Mouse (Mus musculus) bone marrow macrophage, adult 2 months (primary cell): ENCODE results near the gene Snrpa.
A peak's percentile ranks its signal among the peaks of the same experiment; 100 is the strongest.

ENCODE experiments used
- CTCF ChIP-seq: IDR thresholded peaks from 2 replicates; pipeline ENCODE4 v1.5.1; 2012; ENCODE audit warnings: low read depth, mild to moderate bottlenecking, low read length, moderate library complexity
- POLR2A ChIP-seq: IDR thresholded peaks from 2 replicates; pipeline ENCODE4 v1.6.1; 2012; ENCODE audit warnings: mild to moderate bottlenecking, low read depth, low read length, borderline replicate concordance

DNA sequence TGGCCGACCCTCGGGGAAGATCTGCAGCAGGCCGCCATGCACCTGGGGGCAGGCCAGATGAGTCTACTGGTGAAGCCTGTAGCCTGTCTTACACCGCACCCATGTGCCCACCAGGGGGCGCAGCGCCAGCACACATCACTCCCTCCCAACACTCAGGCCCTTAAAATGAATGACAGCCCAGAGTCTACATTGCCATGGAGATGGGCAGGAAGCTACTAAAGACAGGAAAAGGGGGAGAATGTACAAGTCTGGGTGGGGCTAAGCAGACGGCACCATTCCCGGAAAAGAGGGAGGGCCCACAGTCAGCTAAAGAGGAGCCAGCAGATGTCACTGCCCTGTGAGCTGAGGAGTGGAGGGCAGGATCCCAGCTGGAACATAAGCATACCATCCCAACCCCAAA, 36.2 kb downstream of the Snrpa start:
- TF ChIP-seq CTCF (peak; percentile 75), POLR2A (no peak)
